Mouse (Mus musculus) myocyte (in vitro differentiated cells): ENCODE measurements at regions not wholly inside any gene's neighbourhood (a gene's known extent, or its start where the extent isn't known, plus 50 kb on each side); places are given as distances from the start of the nearest gene placed in this dataset.

Experiments
- H3K27me3 ChIP-seq: one replicate; pipeline ENCODE4 v1.6.1; 2011; ENCODE audit not compliant: control insufficient read depth, insufficient read depth, insufficient read length
- H3K36me3 ChIP-seq: one replicate; pipeline ENCODE4 v1.6.1; 2011; ENCODE audit not compliant: control insufficient read depth, insufficient read depth
- H3K4me2 ChIP-seq: one replicate; pipeline ENCODE4 v1.6.1; 2011; ENCODE audit warnings: low read depth, control low read depth
- H3K4me3 ChIP-seq: one replicate; pipeline ENCODE4 v1.5.1; 2011; ENCODE audit warnings: mild to moderate bottlenecking, control low read depth, moderate library complexity
- H3K79me2 ChIP-seq: one replicate; pipeline ENCODE4 v1.6.1; 2011; ENCODE audit not compliant: control insufficient read depth, insufficient read depth
- H3ac ChIP-seq: one replicate; pipeline ENCODE4 v1.6.1; 2011; ENCODE audit not compliant: control insufficient read depth, insufficient read length
- CEBPB ChIP-seq: IDR thresholded peaks from 2 replicates; pipeline ENCODE4 v1.6.1; 2011; ENCODE audit warnings: mild to moderate bottlenecking, moderate library complexity; ENCODE audit not compliant: poor library complexity, insufficient read depth, severe bottlenecking
- E2F4 ChIP-seq: IDR thresholded peaks from one replicate; pipeline ENCODE4 v1.6.1; 2011; ENCODE audit warnings: mild to moderate bottlenecking, control low read depth, moderate library complexity; ENCODE audit not compliant: insufficient read depth
- MAX ChIP-seq: IDR thresholded peaks from one replicate; pipeline ENCODE4 v1.6.1; 2011; ENCODE audit warnings: low read depth, mild to moderate bottlenecking, control low read depth
- MYOD1 ChIP-seq, 3 experiments: IDR thresholded peaks; one replicate each; pipeline ENCODE4 v1.6.1; 2011; ENCODE audit warnings: control low read depth in 2 of 3, low read depth in 2 of 3, mild to moderate bottlenecking in 2 of 3, moderate library complexity in 1 of 3; ENCODE audit not compliant: insufficient read length in 2 of 3, control insufficient read depth in 1 of 3
- MYOG ChIP-seq, 3 experiments: IDR thresholded peaks; one replicate each; pipeline ENCODE4 v1.6.1; 2011; ENCODE audit warnings: control low read depth in 2 of 3, low read depth in 2 of 3, mild to moderate bottlenecking in 2 of 3; ENCODE audit not compliant: insufficient read length in 2 of 3, control insufficient read depth in 1 of 3, insufficient read depth in 1 of 3
- POLR2A ChIP-seq: IDR thresholded peaks from one replicate; pipeline ENCODE4 v1.6.1; 2011; ENCODE audit warnings: low read depth, mild to moderate bottlenecking, control low read depth, moderate library complexity; ENCODE audit not compliant: insufficient read length
- POLR2AphosphoS2 ChIP-seq: IDR thresholded peaks from one replicate; pipeline ENCODE4 v1.6.1; 2011; ENCODE audit warnings: low read depth, control low read depth; ENCODE audit not compliant: insufficient read length
- REST ChIP-seq: IDR thresholded peaks from one replicate; pipeline ENCODE4 v1.6.1; 2011; ENCODE audit warnings: mild to moderate bottlenecking, control low read depth, moderate library complexity; ENCODE audit not compliant: insufficient read depth, insufficient read length
- SRF ChIP-seq: IDR thresholded peaks from one replicate; pipeline ENCODE4 v1.6.1; 2011; ENCODE audit warnings: low read depth; ENCODE audit not compliant: control insufficient read depth, insufficient read length
- TCF12 ChIP-seq: IDR thresholded peaks from one replicate; pipeline ENCODE4 v1.6.1; 2011; ENCODE audit warnings: mild to moderate bottlenecking, control low read depth; ENCODE audit not compliant: poor library complexity, insufficient read depth, severe bottlenecking
- TCF3 ChIP-seq: IDR thresholded peaks from one replicate; pipeline ENCODE4 v1.6.1; 2011; ENCODE audit warnings: low read depth, control low read depth; ENCODE audit not compliant: insufficient read length
- USF1 ChIP-seq: IDR thresholded peaks from one replicate; pipeline ENCODE4 v1.6.1; 2011; ENCODE audit warnings: low read depth, mild to moderate bottlenecking, control low read depth, moderate library complexity

- H3K79me2 ChIP-seq = no peaks in the 10 kb centered on the region
- TF ChIP-seq MYOG (IDR thresholded peaks at IDR 0.05; ENCODE audit: control insufficient read depth in 1 of 3, insufficient read depth in 1 of 3, insufficient read length in 2 of 3, low read depth in 2 of 3) (no peak), POLR2A (no peak), POLR2AphosphoS2 (no peak), E2F4 (no peak), MYOD1 (IDR thresholded peaks at IDR 0.05; ENCODE audit: control insufficient read depth in 1 of 3, insufficient read length in 2 of 3, low read depth in 2 of 3) (no peak), CEBPB (no peak), MAX (no peak), USF1 (no peak), TCF3 (no peak), REST (no peak), SRF (no peak), TCF12 (no peak)
- no peak overlapping the region for H3K4me2 ChIP-seq
- no peak overlapping the region for H3K4me3 ChIP-seq
- H3K36me3 ChIP-seq = no peaks in the 10 kb centered on the region
- H3ac ChIP-seq = no peak overlapping the region
- no peaks in the 10 kb centered on the region for H3K27me3 ChIP-seq
Observed at GRCm38 (mm10) chr4:95308469-95308895, 248.8 kb upstream of the Fggy start.

GRCm38 (mm10) chr4:95310410-95310809 lies 246.9 kb upstream of the Fggy start:
- no peaks in the 10 kb centered on the region for H3K79me2 ChIP-seq
- no peak overlapping the region for H3ac ChIP-seq
- H3K27me3 ChIP-seq = no peaks in the 10 kb centered on the region
- H3K36me3 ChIP-seq = no peaks in the 10 kb centered on the region
- no peak overlapping the region for H3K4me3 ChIP-seq
- H3K4me2 ChIP-seq = no peak overlapping the region
- no peak for TF ChIP-seq POLR2A
- TF ChIP-seq MYOG (IDR thresholded peaks at IDR 0.05; ENCODE audit: control insufficient read depth in 1 of 3, insufficient read depth in 1 of 3, insufficient read length in 2 of 3, low read depth in 2 of 3) = no peak
- TF ChIP-seq E2F4 = no peak

GRCm38 (mm10) chr4:95317821-95318290 lies 239.5 kb upstream of the Fggy start:
- H3K27me3 ChIP-seq = no peaks in the 10 kb centered on the region
- no peak for TF ChIP-seq TCF3
- peak; percentile 87 for TF ChIP-seq TCF12
- TF ChIP-seq USF1 = no peak
- TF ChIP-seq CEBPB = peak; percentile 94
- TF ChIP-seq E2F4 = no peak
- H3K4me3 ChIP-seq = no peak overlapping the region
- H3K36me3 ChIP-seq = no peaks in the 10 kb centered on the region
- H3ac ChIP-seq = no peak overlapping the region
- peak overlapping the region; percentile 65 for H3K4me2 ChIP-seq
- no peaks in the 10 kb centered on the region for H3K79me2 ChIP-seq

GRCm38 (mm10) chr4:95318561-95318960 lies 238.7 kb upstream of the Fggy start:
- no peak for TF ChIP-seq POLR2AphosphoS2
- TF ChIP-seq MAX = no peak
- TF ChIP-seq USF1 = no peak
- no peak for TF ChIP-seq TCF12
- no peak for TF ChIP-seq MYOG (IDR thresholded peaks at IDR 0.05; ENCODE audit: control insufficient read depth in 1 of 3, insufficient read depth in 1 of 3, insufficient read length in 2 of 3, low read depth in 2 of 3)
- Histone ChIP-seq H3K4me2 (peak overlapping the region; percentile 65), H3ac (no peak overlapping the region), H3K4me3 (no peak overlapping the region), H3K27me3 (no peaks in the 10 kb centered on the region), H3K36me3 (no peaks in the 10 kb centered on the region), H3K79me2 (no peaks in the 10 kb centered on the region)

GRCm38 (mm10) chr4:95319036-95319435 lies 238.3 kb upstream of the Fggy start:
- Histone ChIP-seq H3ac (no peak overlapping the region), H3K36me3 (no peaks in the 10 kb centered on the region), H3K79me2 (no peaks in the 10 kb centered on the region), H3K27me3 (no peaks in the 10 kb centered on the region), H3K4me2 (peak overlapping the region; percentile 65), H3K4me3 (no peak overlapping the region)
- no peak for TF ChIP-seq USF1
- no peak for TF ChIP-seq MYOG (IDR thresholded peaks at IDR 0.05; ENCODE audit: control insufficient read depth in 1 of 3, insufficient read depth in 1 of 3, insufficient read length in 2 of 3, low read depth in 2 of 3)
- no peak for TF ChIP-seq MYOD1 (IDR thresholded peaks at IDR 0.05; ENCODE audit: control insufficient read depth in 1 of 3, insufficient read length in 2 of 3, low read depth in 2 of 3)
- no peak for TF ChIP-seq E2F4
- TF ChIP-seq POLR2A = no peak
- no peak for TF ChIP-seq TCF12
- TF ChIP-seq TCF3 = no peak
- TF ChIP-seq SRF = no peak
- TF ChIP-seq REST = no peak
- no peak for TF ChIP-seq CEBPB
- no peak for TF ChIP-seq POLR2AphosphoS2
- no peak for TF ChIP-seq MAX
